Mouse (Mus musculus) neural tube, embryonic 14.5 days (tissue): ENCODE measurements at regions not wholly inside any gene's neighbourhood (a gene's known extent, or its start where the extent isn't known, plus 50 kb on each side); places are given as distances from the start of the nearest gene placed in this dataset.

Source experiments
- ATAC-seq: fragments of 200-750 bp; cut with Nextera tagmentation; 2 replicates; pipeline ENCODE4 v1.8.0; 2017; ENCODE audit warnings: low read depth, mild to moderate bottlenecking, moderate TSS enrichment, moderate library complexity
- H3K27ac ChIP-seq: fragments of 300-500 bp; sonication (generic); 2 replicates; pipeline ENCODE4 v1.5.1; 2014; ENCODE audit warnings: low read depth, mild to moderate bottlenecking, control low read depth, low read length, moderate library complexity, mixed read lengths
- H3K27me3 ChIP-seq: fragments of 300-500 bp; sonication (generic); 2 replicates; pipeline ENCODE4 v1.6.1; 2014; ENCODE audit warnings: low read length; ENCODE audit not compliant: control insufficient read depth, insufficient read depth
- H3K36me3 ChIP-seq: fragments of 300-500 bp; sonication (generic); 2 replicates; pipeline ENCODE4 v1.6.1; 2014; ENCODE audit warnings: low read length, mixed read lengths; ENCODE audit not compliant: control insufficient read depth, insufficient read depth
- H3K4me1 ChIP-seq: fragments of 300-500 bp; sonication (generic); 2 replicates; pipeline ENCODE4 v1.6.1; 2014; ENCODE audit warnings: low read length; ENCODE audit not compliant: control insufficient read depth, insufficient read depth
- H3K4me2 ChIP-seq: fragments of 300-500 bp; sonication (generic); 2 replicates; pipeline ENCODE4 v1.6.1; 2014; ENCODE audit warnings: mild to moderate bottlenecking, low read depth, low read length, control low read depth
- H3K4me3 ChIP-seq: fragments of 300-500 bp; sonication (generic); 2 replicates; pipeline ENCODE4 v1.5.1; 2014; ENCODE audit warnings: low read depth, low read length, control low read depth, mixed read lengths
- H3K9ac ChIP-seq: fragments of 300-500 bp; sonication (generic); replicated peaks from 2 replicates; pipeline ENCODE4 v1.6.1; 2014; ENCODE audit warnings: low read depth, mild to moderate bottlenecking, control low read depth, low read length, mixed read lengths
- H3K9me3 ChIP-seq: fragments of 300-500 bp; sonication (generic); 2 replicates; pipeline ENCODE4 v1.6.1; 2016; ENCODE audit warnings: low read length; ENCODE audit not compliant: control insufficient read depth
- whole genome bisulfite sequencing: fragments of 180-500 bp; shearing (Covaris S2); extraction: QIAGEN DNeasy Blood & Tissue Kit; methylation state at CpG from one replicate; pipeline ENCODE4 v1.1.7; 2014; 5-methylcytosine and 5-hydroxymethylcytosine counted together

GRCm38 (mm10) chr6:117627461-117627860 is 213.5 kb upstream of the Zfp637 start:
- H3K4me1 ChIP-seq: no peaks in the 10 kb centered on the region
- H3K4me3 ChIP-seq: no peak overlapping the region
- no peak overlapping the region for H3K4me2 ChIP-seq
- H3K9ac ChIP-seq: no peak overlapping the region
- H3K9me3 ChIP-seq: no peaks in the 10 kb centered on the region
- no peak overlapping the region for H3K27ac ChIP-seq
- H3K36me3 ChIP-seq: no peaks in the 10 kb centered on the region
- WGBS: 87% methylated on average over 3 of the region's 3 CpGs
- no peak for ATAC-seq
- no peaks in the 10 kb centered on the region for H3K27me3 ChIP-seq

- Histone ChIP-seq H3K4me2 (no peak overlapping the region), H3K9me3 (no peaks in the 10 kb centered on the region), H3K27me3 (no peaks in the 10 kb centered on the region), H3K4me1 (no peaks in the 10 kb centered on the region), H3K27ac (no peak overlapping the region), H3K36me3 (no peaks in the 10 kb centered on the region), H3K9ac (no peak overlapping the region), H3K4me3 (no peak overlapping the region)
- ATAC-seq: no peak
- WGBS: 88% methylated on average over 8 of the region's 8 CpGs
Observed at GRCm38 (mm10) chr6:117646628-117647027, 194.4 kb upstream of the Zfp637 start.

GRCm38 (mm10) chr6:117650541-117650940 is 190.4 kb upstream of the Zfp637 start:
- Histone ChIP-seq H3K9me3 (no peaks in the 10 kb centered on the region), H3K27ac (no peak overlapping the region), H3K36me3 (no peaks in the 10 kb centered on the region), H3K4me3 (no peak overlapping the region), H3K4me1 (no peaks in the 10 kb centered on the region), H3K27me3 (no peaks in the 10 kb centered on the region), H3K4me2 (no peak overlapping the region), H3K9ac (no peak overlapping the region)
- no peak for ATAC-seq
- WGBS: 78% methylated on average over 5 of the region's 5 CpGs

GRCm38 (mm10) chr6:117651551-117651950 is 189.4 kb upstream of the Zfp637 start:
- Histone ChIP-seq H3K4me1 (no peaks in the 10 kb centered on the region), H3K9ac (no peak overlapping the region), H3K27ac (no peak overlapping the region), H3K4me2 (no peak overlapping the region), H3K27me3 (no peaks in the 10 kb centered on the region), H3K36me3 (no peaks in the 10 kb centered on the region), H3K4me3 (no peak overlapping the region), H3K9me3 (no peaks in the 10 kb centered on the region)
- ATAC-seq: no peak
- 84% methylated on average over 4 of the region's 4 CpGs for WGBS

- Histone ChIP-seq H3K27me3 (no peaks in the 10 kb centered on the region), H3K36me3 (no peaks in the 10 kb centered on the region), H3K4me3 (no peak overlapping the region), H3K27ac (no peak overlapping the region), H3K4me2 (no peak overlapping the region), H3K4me1 (no peaks in the 10 kb centered on the region), H3K9ac (no peak overlapping the region), H3K9me3 (no peaks in the 10 kb centered on the region)
- WGBS: 47% methylated on average over 3 of the region's 3 CpGs
- no peak for ATAC-seq
Observed at GRCm38 (mm10) chr6:117652012-117652411, 189.0 kb upstream of the Zfp637 start.

GRCm38 (mm10) chr6:117652917-117653316 is 188.1 kb upstream of the Zfp637 start:
- WGBS: 82% methylated on average over 9 of the region's 9 CpGs
- Histone ChIP-seq H3K27ac (no peak overlapping the region), H3K4me3 (no peak overlapping the region), H3K36me3 (no peaks in the 10 kb centered on the region), H3K27me3 (no peaks in the 10 kb centered on the region), H3K4me1 (no peaks in the 10 kb centered on the region), H3K9me3 (no peaks in the 10 kb centered on the region), H3K9ac (no peak overlapping the region), H3K4me2 (no peak overlapping the region)
- ATAC-seq: no peak

- H3K36me3 ChIP-seq: no peaks in the 10 kb centered on the region
- no peaks in the 10 kb centered on the region for H3K9me3 ChIP-seq
- ATAC-seq: no peak
- H3K27ac ChIP-seq: no peak overlapping the region
- no peaks in the 10 kb centered on the region for H3K27me3 ChIP-seq
- no peak overlapping the region for H3K9ac ChIP-seq
- H3K4me2 ChIP-seq: no peak overlapping the region
- H3K4me3 ChIP-seq: no peak overlapping the region
- WGBS: 87% methylated on average over 15 of the region's 15 CpGs
- H3K4me1 ChIP-seq: no peaks in the 10 kb centered on the region
Observed at GRCm38 (mm10) chr6:117653886-117654425, 187.0 kb upstream of the Zfp637 start.

GRCm38 (mm10) chr6:117655986-117656385 is 185.0 kb upstream of the Zfp637 start:
- Histone ChIP-seq H3K4me3 (no peak overlapping the region), H3K4me1 (no peaks in the 10 kb centered on the region), H3K27me3 (no peaks in the 10 kb centered on the region), H3K9me3 (no peaks in the 10 kb centered on the region), H3K9ac (no peak overlapping the region), H3K36me3 (no peaks in the 10 kb centered on the region), H3K27ac (no peak overlapping the region), H3K4me2 (no peak overlapping the region)
- WGBS: 95% methylated on average over 4 of the region's 4 CpGs
- no peak for ATAC-seq

GRCm38 (mm10) chr6:117660576-117660975 is 180.4 kb upstream of the Zfp637 start:
- Histone ChIP-seq H3K9me3 (no peaks in the 10 kb centered on the region), H3K36me3 (no peaks in the 10 kb centered on the region), H3K4me2 (no peak overlapping the region), H3K4me1 (no peaks in the 10 kb centered on the region), H3K27ac (no peak overlapping the region), H3K4me3 (no peak overlapping the region), H3K9ac (no peak overlapping the region), H3K27me3 (no peaks in the 10 kb centered on the region)
- ATAC-seq: no peak
- WGBS: 7% methylated on average over 1 of the region's 1 CpGs

- Histone ChIP-seq H3K4me3 (no peak overlapping the region), H3K4me2 (no peak overlapping the region), H3K4me1 (no peaks in the 10 kb centered on the region), H3K27ac (no peak overlapping the region), H3K9ac (no peak overlapping the region), H3K36me3 (no peaks in the 10 kb centered on the region), H3K9me3 (no peaks in the 10 kb centered on the region), H3K27me3 (no peaks in the 10 kb centered on the region)
- ATAC-seq: no peak
- 90% methylated on average over 1 of the region's 1 CpGs for WGBS
Observed at GRCm38 (mm10) chr6:117662635-117663034, 178.3 kb upstream of the Zfp637 start.
